Mouse (Mus musculus): ENCODE measurements at regions not wholly inside any gene's neighbourhood (a gene's known extent, or its start where the extent isn't known, plus 50 kb on each side); places are given as distances from the start of the nearest gene placed in this dataset.
"Not testable (repeated sequence)": the region's sequence is repeated elsewhere in the genome, so short reads cannot be mapped to it uniquely, and the experiment has no call there.

DNA sequence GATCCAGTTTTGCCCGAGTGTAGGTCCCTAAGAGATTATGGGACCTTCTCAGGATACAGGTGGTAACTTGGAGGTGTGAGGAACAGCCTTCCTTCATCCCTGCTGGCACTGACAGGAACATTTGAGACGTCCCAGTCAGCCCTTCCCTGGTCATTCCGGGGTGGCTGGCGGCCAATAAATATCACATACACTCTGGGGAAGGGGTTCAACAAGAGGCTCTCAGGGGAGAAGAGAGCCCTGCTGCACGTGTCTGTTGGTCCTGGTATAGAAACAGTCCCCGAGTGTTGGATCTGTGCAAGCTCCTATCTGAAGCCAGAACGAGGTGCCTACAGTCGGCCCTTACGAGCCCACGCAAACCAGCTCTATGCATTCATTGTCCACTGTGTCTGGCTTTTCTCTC, 94.1 kb upstream of the Lemd2 start:
- Histone ChIP-seq H3K4me1 (no peaks in the 10 kb centered on the region), H3K36me3 (no peaks in the 10 kb centered on the region), H3K27ac (no peak overlapping the region), H3K4me3 (no peak overlapping the region), H3K9ac (no peak overlapping the region), H3K27me3 (no peaks in the 10 kb centered on the region), H3K9me3 (no peaks in the 10 kb centered on the region), H3K4me2 (no peak overlapping the region)
- no peak for ATAC-seq (ENCODE audit: borderline replicate concordance, extremely low read depth, low FRiP score, low TSS enrichment)
- WGBS, result 61% methylated on average over 10 of the region's 10 CpGs

DNA sequence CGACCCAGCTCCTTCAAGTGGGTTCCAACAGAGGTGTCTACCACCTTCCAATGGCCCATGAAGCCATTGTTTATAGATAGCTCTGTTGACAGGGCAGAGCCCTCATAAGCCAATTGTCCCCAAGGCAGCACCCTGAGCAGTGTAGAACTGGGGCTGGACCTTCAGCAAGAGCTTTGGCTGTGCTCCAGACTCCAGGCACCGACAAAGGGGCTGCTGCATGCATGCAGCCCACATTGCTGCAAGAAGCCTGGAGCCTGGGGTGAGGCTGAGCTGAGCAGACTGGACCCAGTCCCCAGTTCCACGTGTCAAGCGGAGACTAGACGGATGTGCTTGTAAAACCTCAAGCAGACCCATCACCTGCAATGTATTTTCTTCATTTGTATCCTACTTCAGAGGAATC, 91.9 kb upstream of the Lemd2 start:
- Histone ChIP-seq H3K9ac (no peak overlapping the region), H3K4me1 (no peaks in the 10 kb centered on the region), H3K36me3 (no peaks in the 10 kb centered on the region), H3K27ac (no peak overlapping the region), H3K4me2 (no peak overlapping the region), H3K27me3 (no peaks in the 10 kb centered on the region), H3K4me3 (no peak overlapping the region), H3K9me3 (no peaks in the 10 kb centered on the region)
- WGBS, result 79% methylated on average over 5 of the region's 5 CpGs
- ATAC-seq (ENCODE audit: borderline replicate concordance, extremely low read depth, low FRiP score, low TSS enrichment), result no peak

GRCm38 (mm10) chr17:27294208-27294604, 89.9 kb upstream of the Lemd2 start:
- no peaks in the 10 kb centered on the region for H3K36me3 ChIP-seq
- no peak for ATAC-seq (ENCODE audit: borderline replicate concordance, extremely low read depth, low FRiP score, low TSS enrichment)
- no peaks in the 10 kb centered on the region for H3K27me3 ChIP-seq
- H3K27ac ChIP-seq, result no peak overlapping the region
- H3K4me1 ChIP-seq, result no peaks in the 10 kb centered on the region
- no peak overlapping the region for H3K9ac ChIP-seq
- H3K9me3 ChIP-seq, result 0 out of 2 replicates have a peak, but pooled peaks cover 6% of the 10 kb centered on the region
- H3K4me3 ChIP-seq, result no peak overlapping the region
- H3K4me2 ChIP-seq, result no peak overlapping the region
- 46% methylated on average over 5 of the region's 5 CpGs for WGBS

- Histone ChIP-seq H3K27me3 (no peaks in the 10 kb centered on the region), H3K36me3 (no peaks in the 10 kb centered on the region), H3K27ac (no peak overlapping the region), H3K4me2 (no peak overlapping the region), H3K4me1 (no peaks in the 10 kb centered on the region), H3K4me3 (no peak overlapping the region), H3K9ac (no peak overlapping the region), H3K9me3 (0 out of 2 replicates have a peak, but pooled peaks cover 6% of the 10 kb centered on the region)
- 71% methylated on average over 14 of the region's 14 CpGs for whole genome bisulfite sequencing
- no peak for ATAC-seq (ENCODE audit: borderline replicate concordance, extremely low read depth, low FRiP score, low TSS enrichment)
Observed at GRCm38 (mm10) chr17:27293586-27294207, 89.4 kb upstream of the Lemd2 start.

GRCm38 (mm10) chr17:27291673-27292072, 87.4 kb upstream of the Lemd2 start:
- Histone ChIP-seq H3K4me1 (no peaks in the 10 kb centered on the region), H3K27ac (no peak overlapping the region), H3K36me3 (no peaks in the 10 kb centered on the region), H3K9me3 (0 out of 2 replicates have a peak, but pooled peaks cover 6% of the 10 kb centered on the region), H3K27me3 (no peaks in the 10 kb centered on the region), H3K9ac (no peak overlapping the region), H3K4me2 (no peak overlapping the region), H3K4me3 (no peak overlapping the region)
- ATAC-seq (ENCODE audit: borderline replicate concordance, extremely low read depth, low FRiP score, low TSS enrichment), result no peak
- 87% methylated on average over 10 of the region's 10 CpGs for WGBS

DNA sequence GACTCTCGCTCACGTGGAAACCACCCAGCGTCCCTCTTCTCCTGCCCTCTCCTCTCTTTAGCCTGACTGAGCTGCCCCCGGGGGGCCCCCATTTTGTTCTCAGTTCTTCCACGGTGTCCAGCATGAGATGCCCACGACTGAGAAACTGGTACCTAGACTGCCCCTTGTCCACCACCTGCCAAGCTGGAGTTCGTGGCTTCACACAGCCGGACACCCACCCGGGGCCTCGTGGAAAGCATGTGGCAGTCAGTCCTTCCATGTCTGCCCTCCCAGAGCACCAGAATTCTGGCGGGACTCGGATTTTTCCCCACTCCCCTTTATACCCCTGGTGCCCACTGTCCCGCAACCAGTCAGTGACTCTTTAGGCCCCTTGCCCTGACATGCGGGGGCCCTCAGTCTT, 86.9 kb upstream of the Lemd2 start:
- Histone ChIP-seq H3K27me3 (no peaks in the 10 kb centered on the region), H3K4me3 (no peak overlapping the region), H3K4me2 (no peak overlapping the region), H3K36me3 (no peaks in the 10 kb centered on the region), H3K4me1 (no peaks in the 10 kb centered on the region), H3K9ac (no peak overlapping the region), H3K27ac (no peak overlapping the region), H3K9me3 (0 out of 2 replicates have a peak, but pooled peaks cover 6% of the 10 kb centered on the region)
- WGBS, result 91% methylated on average over 14 of the region's 14 CpGs
- no peak for ATAC-seq (ENCODE audit: borderline replicate concordance, extremely low read depth, low FRiP score, low TSS enrichment)

- Histone ChIP-seq H3K4me1 (no peaks in the 10 kb centered on the region), H3K27me3 (no peaks in the 10 kb centered on the region), H3K9me3 (0 out of 2 replicates have a peak, but pooled peaks cover 6% of the 10 kb centered on the region), H3K9ac (no peak overlapping the region), H3K4me2 (no peak overlapping the region), H3K36me3 (no peaks in the 10 kb centered on the region), H3K27ac (no peak overlapping the region), H3K4me3 (no peak overlapping the region)
- WGBS, result 97% methylated on average over 16 of the region's 16 CpGs
- ATAC-seq (ENCODE audit: borderline replicate concordance, extremely low read depth, low FRiP score, low TSS enrichment), result no peak
Observed at GRCm38 (mm10) chr17:27290311-27290710, 86.0 kb upstream of the Lemd2 start.

- not testable (repeated sequence) for H3K4me3 ChIP-seq; H3K27ac ChIP-seq; ATAC-seq (ENCODE audit: borderline replicate concordance, extremely low read depth, low FRiP score, low TSS enrichment); H3K9me3 ChIP-seq; H3K9ac ChIP-seq; H3K36me3 ChIP-seq; H3K4me1 ChIP-seq; H3K27me3 ChIP-seq; H3K4me2 ChIP-seq
- 95% methylated on average over 14 of the region's 15 CpGs for WGBS
Observed at GRCm38 (mm10) chr17:27289804-27290203, 85.5 kb upstream of the Lemd2 start.

- 95% methylated on average over 10 of the region's 10 CpGs for WGBS
- not testable (repeated sequence) for H3K9me3 ChIP-seq; H3K4me3 ChIP-seq; H3K36me3 ChIP-seq; H3K27me3 ChIP-seq; H3K4me1 ChIP-seq; ATAC-seq (ENCODE audit: borderline replicate concordance, extremely low read depth, low FRiP score, low TSS enrichment); H3K9ac ChIP-seq; H3K4me2 ChIP-seq; H3K27ac ChIP-seq
Observed at GRCm38 (mm10) chr17:27287986-27288385, 83.7 kb upstream of the Lemd2 start.

DNA sequence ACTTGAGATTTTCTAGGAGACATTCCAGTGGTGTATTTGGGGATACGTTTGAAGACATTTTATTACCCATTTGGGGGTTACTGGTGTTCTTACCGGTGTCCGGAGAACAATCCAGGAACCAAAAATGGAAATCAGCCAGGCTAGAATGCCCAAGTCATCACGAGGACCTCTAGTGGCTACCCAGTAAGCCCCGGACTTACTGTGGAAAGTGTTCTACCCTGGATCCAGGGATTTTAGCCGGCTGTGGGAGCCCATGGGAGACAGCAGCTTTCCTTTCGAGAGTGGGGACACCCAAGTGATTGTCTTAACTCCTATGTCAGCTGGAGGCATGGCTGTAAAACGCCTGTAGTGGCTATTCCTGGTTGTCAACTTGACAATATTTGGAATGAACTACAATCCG, 77.0 kb upstream of the Lemd2 start:
- Histone ChIP-seq H3K9ac (no peak overlapping the region), H3K4me1 (no peaks in the 10 kb centered on the region), H3K9me3 (0 out of 2 replicates have a peak, but pooled peaks cover 6% of the 10 kb centered on the region), H3K36me3 (no peaks in the 10 kb centered on the region), H3K4me3 (no peak overlapping the region), H3K27me3 (no peaks in the 10 kb centered on the region), H3K4me2 (no peak overlapping the region), H3K27ac (no peak overlapping the region)
- no peak for ATAC-seq (ENCODE audit: borderline replicate concordance, extremely low read depth, low FRiP score, low TSS enrichment)
- WGBS, result 70% methylated on average over 9 of the region's 9 CpGs

DNA sequence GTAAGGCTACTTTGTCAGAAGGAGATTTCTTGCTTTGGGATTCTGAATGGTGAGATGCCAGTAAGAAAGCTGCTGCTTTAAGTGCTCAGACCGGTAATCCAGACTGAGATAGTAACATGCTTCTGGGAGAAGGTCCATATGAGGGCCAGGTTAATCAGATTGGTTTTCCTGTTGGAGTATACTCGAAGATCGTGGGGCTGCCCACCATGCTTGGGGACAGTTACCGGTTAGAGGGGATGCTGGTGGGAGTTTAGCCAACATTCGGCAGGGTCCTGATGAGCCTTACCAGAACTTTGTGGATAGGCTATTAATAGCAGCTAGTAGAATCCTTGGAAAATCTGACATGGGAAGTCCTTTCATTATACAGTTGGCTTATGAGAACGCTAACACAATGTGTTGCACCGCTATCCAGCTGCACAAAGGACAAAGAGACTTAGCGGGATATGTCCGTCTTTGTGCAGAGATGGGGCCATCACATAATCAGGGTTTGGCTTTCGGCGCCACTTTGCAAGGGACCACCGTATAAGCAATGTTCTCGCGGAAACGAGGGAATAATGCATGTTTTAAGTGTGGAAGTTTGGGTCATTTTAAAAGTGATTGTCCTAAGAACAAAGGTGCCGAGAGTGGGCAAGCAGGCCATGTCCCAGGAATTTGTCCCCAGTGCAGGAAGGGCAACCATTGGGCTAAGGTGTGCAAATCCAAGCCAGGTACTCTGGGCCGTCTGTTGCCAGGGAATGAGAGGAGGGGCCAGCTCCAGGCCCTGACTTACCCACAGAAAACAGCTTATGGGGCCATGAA, 75.4 kb upstream of the Lemd2 start:
- not testable (repeated sequence) for H3K36me3 ChIP-seq; H3K27me3 ChIP-seq; H3K27ac ChIP-seq; ATAC-seq (ENCODE audit: borderline replicate concordance, extremely low read depth, low FRiP score, low TSS enrichment); H3K9me3 ChIP-seq; H3K4me3 ChIP-seq; H3K4me1 ChIP-seq; H3K9ac ChIP-seq; H3K4me2 ChIP-seq
- WGBS, result 92% methylated on average over 17 of the region's 17 CpGs

GRCm38 (mm10) chr17:27277786-27278185, 73.5 kb upstream of the Lemd2 start:
- 95% methylated on average over 12 of the region's 12 CpGs for WGBS

More at GRCm38 (mm10) chr17:27277786-27278185, 73.5 kb upstream of the Lemd2 start:
- ATAC-seq (ENCODE audit: borderline replicate concordance, extremely low read depth, low FRiP score, low TSS enrichment); H3K27ac ChIP-seq; H3K4me2 ChIP-seq; H3K36me3 ChIP-seq; H3K4me3 ChIP-seq; H3K9ac ChIP-seq; H3K4me1 ChIP-seq; H3K9me3 ChIP-seq; H3K27me3 ChIP-seq: not testable (repeated sequence)
